Mouse (Mus musculus): Measurements from ENCODE around the gene 1700067P10Rik.

The 1700067P10Rik gene

GRCm38 (mm10) chr17:48096321-48096720, 7.2 kb downstream of the 1700067P10Rik start:
- DNase-seq (ENCODE audit: low read depth, low spot score): peak; percentile 52

GRCm38 (mm10) chr17:48097011-48097742, 8.1 kb downstream of the 1700067P10Rik start:
- DNase-seq (ENCODE audit: low read depth, low spot score): peak; percentile 67

- DNase-seq (ENCODE audit: low read depth, low spot score): peak; percentile 85
Observed at GRCm38 (mm10) chr17:48097743-48098527, 8.8 kb downstream of the 1700067P10Rik start.

- DNase-seq (ENCODE audit: low read depth, low spot score): peak; percentile 76
Observed at GRCm38 (mm10) chr17:48098528-48098890, 9.4 kb downstream of the 1700067P10Rik start.

- DNase-seq (ENCODE audit: low read depth, low spot score): no peak
Observed at GRCm38 (mm10) chr17:48099312-48099711, 10.2 kb downstream of the 1700067P10Rik start.

GRCm38 (mm10) chr17:48100441-48101417, 11.6 kb downstream of the 1700067P10Rik start:
- peak; percentile 91 for DNase-seq (ENCODE audit: low read depth, low spot score)

- DNase-seq (ENCODE audit: low read depth, low spot score): no peak
Observed at GRCm38 (mm10) chr17:48107333-48107732, 18.2 kb downstream of the 1700067P10Rik start.

- DNase-seq (ENCODE audit: low read depth, low spot score): peak; percentile 9
Observed at GRCm38 (mm10) chr17:48107862-48108261, 18.7 kb downstream of the 1700067P10Rik start.

GRCm38 (mm10) chr17:48108520-48108919, 19.4 kb downstream of the 1700067P10Rik start:
- DNase-seq (ENCODE audit: low read depth, low spot score): peak; percentile 36

- peak; percentile 78 for DNase-seq (ENCODE audit: low read depth, low spot score)
Observed at GRCm38 (mm10) chr17:48110547-48111287, 21.6 kb downstream of the 1700067P10Rik start.

GRCm38 (mm10) chr17:48118570-48118969, 29.5 kb downstream of the 1700067P10Rik start:
- no peak for DNase-seq (ENCODE audit: low read depth, low spot score)

GRCm38 (mm10) chr17:48119656-48120055, 30.5 kb downstream of the 1700067P10Rik start:
- DNase-seq (ENCODE audit: low read depth, low spot score): peak; percentile 90

GRCm38 (mm10) chr17:48120456-48120855, 31.3 kb downstream of the 1700067P10Rik start:
- peak; percentile 88 for DNase-seq (ENCODE audit: low read depth, low spot score)

- no peak for DNase-seq (ENCODE audit: low read depth, low spot score)
Observed at GRCm38 (mm10) chr17:48132810-48133209, 43.7 kb downstream of the 1700067P10Rik start.

Measured in R1 (cell line).